Mouse (Mus musculus) ES-E14 (cell line): ENCODE data around the gene Zmiz1.

Source experiments
- CHD2 ChIP-seq: IDR thresholded peaks from 2 replicates; pipeline ENCODE4 v1.6.1; 2014; ENCODE audit warnings: mild to moderate bottlenecking, low read depth, low read length, inconsistent platforms
- HCFC1 ChIP-seq: IDR thresholded peaks from 2 replicates; pipeline ENCODE4 v1.6.1; 2012; ENCODE audit warnings: low read length, inconsistent platforms, borderline replicate concordance; ENCODE audit not compliant: insufficient read depth
- MAFK ChIP-seq: IDR thresholded peaks from 2 replicates; pipeline ENCODE4 v1.6.1; 2014; ENCODE audit warnings: mild to moderate bottlenecking, low read depth, low read length, inconsistent platforms; ENCODE audit not compliant: insufficient read depth
- ZC3H11A ChIP-seq: IDR thresholded peaks from 2 replicates; pipeline ENCODE4 v1.6.1; 2012; ENCODE audit warnings: low read depth, mild to moderate bottlenecking, inconsistent platforms, low read length, borderline replicate concordance
- ZNF384 ChIP-seq: IDR thresholded peaks from 2 replicates; pipeline ENCODE4 v1.6.1; 2012; ENCODE audit warnings: low read depth, low read length, inconsistent platforms

DNA sequence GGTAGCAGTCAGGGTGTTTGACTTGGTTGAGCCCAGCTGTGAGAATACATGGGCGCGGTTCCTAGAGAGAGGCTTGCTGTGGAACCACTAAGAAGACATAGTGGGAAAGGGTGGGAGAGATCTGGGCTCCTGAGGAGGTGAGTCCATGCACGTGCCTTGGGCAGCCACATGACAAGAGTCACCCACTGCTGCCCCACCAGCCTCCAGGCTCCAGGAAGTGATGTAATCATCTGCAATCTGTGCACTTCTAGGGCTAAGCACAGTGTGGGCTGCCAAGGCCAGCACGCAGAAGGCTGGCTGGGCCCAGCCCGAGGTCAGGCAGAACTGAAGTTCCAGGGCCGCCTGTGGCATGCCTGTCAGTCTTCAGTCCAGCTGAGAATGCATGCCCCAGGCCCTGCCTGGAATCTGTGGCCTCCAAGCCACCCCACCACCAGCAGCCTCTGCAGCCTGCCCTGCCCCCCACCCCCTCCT, 46.3 kb downstream of the Zmiz1 start:
- no peak for TF ChIP-seq MAFK
- no peak for TF ChIP-seq CHD2
- no peak for TF ChIP-seq ZNF384
- no peak for TF ChIP-seq ZC3H11A
- TF ChIP-seq HCFC1 = no peak
